Mouse (Mus musculus) R1 (cell line): Measurements from ENCODE around the gene Farp2.

Source experiments
- DNase-seq: peaks from one replicate; pipeline ENCODE4 v3.0.0-alpha.2; 2018; ENCODE audit warnings: low read depth, low spot score

The Farp2 gene

DNA sequence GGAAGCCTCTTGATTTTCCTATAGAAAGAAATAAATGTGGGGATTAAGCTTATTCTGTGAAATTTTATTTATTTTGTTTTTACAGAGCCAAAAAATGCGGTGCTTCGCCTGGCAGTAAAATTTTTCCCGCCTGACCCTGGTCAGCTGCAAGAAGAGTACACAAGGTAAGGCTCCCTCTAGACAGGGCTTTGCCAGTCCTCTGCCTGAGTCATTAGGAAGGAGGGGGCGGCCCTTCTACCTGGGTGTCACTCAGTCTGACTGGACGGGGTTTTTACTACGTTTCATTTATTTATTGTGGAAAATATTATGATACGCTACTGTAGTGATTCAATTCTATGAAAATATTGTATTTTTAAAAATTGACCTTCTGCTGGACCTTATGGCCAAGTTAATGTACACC is 51.3 kb downstream of the Farp2 start:
- DNase-seq, result no peak

DNA sequence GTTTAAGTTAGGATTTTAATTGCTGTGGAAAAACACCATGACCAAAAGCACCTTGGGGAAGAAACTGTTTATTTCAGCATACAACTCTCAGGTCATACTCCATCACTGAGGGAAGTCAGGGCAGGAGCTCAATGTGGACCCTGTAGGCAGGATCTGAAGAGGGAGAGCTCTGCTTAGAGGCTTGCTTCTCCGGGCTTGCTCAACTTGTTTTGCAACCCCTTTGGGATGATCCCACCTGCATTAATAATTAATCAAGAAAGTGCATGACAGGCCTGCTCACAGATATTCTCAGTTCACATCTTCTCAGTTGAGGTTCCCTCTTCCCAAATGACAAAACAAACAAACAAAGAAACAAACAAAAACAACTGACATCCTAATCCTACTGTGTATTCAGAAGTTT is 51.8 kb downstream of the Farp2 start:
- DNase-seq, result no peak

- no peak for DNase-seq
These were observed 52.9 kb downstream of the Farp2 start for GRCm38 (mm10) chr1:93564781-93565180.

DNA sequence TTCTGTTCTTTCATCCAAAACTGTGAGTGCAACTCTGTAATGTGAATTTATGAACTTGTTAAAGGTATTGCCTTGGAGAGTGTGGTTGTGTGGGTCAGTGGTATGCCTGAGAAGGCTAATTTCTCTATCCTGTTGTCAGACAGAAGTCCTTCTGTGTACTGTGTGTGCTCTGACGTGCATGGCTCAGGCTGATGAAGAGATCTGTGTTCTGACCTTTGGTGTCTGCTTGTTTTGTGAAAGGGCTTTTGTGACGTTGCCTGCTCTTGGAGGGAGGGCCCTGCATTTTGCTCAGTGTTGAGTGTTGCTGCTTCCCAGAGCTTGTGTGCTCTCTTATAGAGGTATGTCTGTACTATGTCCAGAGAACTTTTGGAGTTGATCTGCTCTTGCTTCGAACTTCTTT is 55.1 kb downstream of the Farp2 start:
- DNase-seq, result no peak

DNA sequence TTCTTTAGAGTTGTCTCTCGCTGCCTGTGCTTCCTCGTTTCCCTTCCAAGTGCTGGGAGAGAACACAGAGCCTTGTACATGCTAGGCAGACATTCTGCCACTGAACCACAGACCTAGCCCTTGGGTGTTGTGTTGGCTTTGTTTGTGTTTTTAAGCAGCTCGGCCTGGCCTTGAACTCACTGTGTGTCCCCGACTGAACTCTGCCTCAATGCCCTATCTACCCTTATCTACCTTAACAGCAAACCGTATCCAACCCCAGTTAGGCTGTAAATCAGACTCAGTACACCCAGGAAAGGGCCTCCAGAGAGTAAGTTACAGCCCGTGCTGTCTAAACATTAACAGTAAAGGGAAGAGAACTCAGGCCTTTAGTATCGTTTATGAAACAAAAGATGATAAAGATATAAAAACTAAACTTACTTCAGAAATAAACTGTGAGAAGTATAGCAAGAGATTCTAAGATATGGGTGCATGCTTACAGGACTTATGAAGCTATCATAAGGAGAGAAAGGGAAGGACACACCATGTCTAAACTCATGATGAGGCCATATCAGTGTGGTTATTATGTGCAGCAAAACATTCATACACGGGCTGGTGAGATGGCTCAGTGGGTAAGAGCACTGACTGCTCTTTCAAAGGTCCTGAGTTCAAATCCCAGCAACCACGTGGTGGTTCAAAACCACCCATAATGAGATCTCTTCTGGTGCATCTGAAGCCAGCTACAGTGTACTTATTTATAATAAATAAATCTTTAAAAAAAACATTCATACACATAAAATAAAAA is 56.0 kb downstream of the Farp2 start:
- DNase-seq, result no peak

- DNase-seq, result peak; percentile 89
These were observed 65.2 kb downstream of the Farp2 start for GRCm38 (mm10) chr1:93577066-93577465.

GRCm38 (mm10) chr1:93577861-93578260 is 66.0 kb downstream of the Farp2 start:
- DNase-seq, result no peak

DNA sequence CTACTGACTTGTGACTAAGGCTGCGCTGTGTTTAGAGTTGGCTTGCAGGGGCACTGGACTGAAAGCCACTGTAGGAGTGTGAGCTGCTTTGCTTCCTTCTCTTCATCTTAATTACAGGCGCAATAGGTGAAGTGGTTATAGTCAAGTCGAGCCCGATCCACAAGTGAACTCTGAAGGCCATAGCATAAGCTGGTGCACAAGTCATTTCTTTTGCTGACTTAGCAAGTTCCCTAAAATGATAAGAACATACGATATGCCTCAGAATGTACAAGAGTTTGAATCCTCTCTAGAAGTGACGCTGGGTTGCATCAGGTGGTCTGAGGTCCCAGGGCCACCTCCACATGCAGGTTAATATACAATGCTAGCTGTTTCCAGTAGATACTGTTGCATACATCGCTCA is 69.7 kb downstream of the Farp2 start:
- no peak for DNase-seq

DNA sequence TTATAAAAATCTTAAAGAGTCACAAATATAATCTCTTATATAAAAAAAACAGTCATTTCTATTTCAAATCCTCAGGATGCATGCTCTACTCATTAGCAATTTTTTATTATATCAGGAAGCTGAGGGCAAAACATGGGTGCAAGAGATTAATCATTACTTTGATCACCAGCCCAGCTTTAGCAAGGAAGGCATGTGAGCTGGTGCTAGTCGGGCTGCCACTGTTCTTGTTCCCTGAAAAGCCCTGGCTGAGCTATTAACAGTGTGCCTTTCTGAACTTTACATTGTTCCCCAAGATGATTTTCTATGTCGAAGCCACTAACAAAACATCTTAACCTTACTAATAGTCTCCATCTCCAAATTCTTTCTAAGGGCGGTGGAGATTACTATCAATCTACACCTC is 76.5 kb downstream of the Farp2 start:
- DNase-seq, result no peak

DNA sequence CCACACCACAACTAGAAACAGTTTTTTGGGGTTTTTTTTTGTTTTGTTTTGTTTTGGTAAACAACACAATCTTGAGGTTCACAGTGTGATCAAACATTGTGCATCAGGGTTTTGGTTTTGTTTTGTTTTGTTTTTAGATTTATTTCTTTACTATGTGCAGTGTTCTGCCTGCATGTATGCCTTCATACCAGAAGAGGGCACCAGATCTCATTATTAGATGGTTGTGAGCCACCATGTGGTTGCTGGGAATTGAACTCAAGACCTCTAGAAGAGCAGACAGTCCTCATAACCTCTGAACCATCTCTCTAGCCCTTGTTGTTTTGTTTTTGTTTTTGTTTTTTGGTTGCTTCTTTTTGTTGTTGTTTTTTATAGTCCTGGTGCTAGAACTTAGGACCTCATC is 82.1 kb downstream of the Farp2 start:
- peak; percentile 34 for DNase-seq

- no peak for DNase-seq
These were observed 84.0 kb downstream of the Farp2 start for GRCm38 (mm10) chr1:93595916-93596315.

DNA sequence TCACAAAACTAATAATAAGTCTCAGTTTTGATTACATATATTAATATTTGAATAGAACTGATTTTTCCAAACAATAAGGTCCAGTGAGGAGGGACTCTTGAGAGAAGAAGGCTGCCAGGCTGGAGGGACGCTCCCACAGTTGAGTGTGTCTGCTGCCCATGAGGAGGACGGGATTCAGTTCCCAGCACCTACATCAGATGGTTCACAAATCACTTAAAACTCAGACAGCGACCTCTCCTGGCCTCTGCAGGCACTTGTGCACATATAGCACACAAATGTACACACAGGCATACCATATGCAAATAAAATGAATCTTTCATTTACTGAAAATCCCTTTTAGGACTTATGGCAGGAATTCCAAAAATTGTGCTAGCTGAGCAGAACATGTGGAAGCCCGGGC is 91.0 kb downstream of the Farp2 start:
- peak; percentile 65 for DNase-seq

- DNase-seq, result peak; percentile 73
These were observed 92.0 kb downstream of the Farp2 start for GRCm38 (mm10) chr1:93603921-93604320.

DNA sequence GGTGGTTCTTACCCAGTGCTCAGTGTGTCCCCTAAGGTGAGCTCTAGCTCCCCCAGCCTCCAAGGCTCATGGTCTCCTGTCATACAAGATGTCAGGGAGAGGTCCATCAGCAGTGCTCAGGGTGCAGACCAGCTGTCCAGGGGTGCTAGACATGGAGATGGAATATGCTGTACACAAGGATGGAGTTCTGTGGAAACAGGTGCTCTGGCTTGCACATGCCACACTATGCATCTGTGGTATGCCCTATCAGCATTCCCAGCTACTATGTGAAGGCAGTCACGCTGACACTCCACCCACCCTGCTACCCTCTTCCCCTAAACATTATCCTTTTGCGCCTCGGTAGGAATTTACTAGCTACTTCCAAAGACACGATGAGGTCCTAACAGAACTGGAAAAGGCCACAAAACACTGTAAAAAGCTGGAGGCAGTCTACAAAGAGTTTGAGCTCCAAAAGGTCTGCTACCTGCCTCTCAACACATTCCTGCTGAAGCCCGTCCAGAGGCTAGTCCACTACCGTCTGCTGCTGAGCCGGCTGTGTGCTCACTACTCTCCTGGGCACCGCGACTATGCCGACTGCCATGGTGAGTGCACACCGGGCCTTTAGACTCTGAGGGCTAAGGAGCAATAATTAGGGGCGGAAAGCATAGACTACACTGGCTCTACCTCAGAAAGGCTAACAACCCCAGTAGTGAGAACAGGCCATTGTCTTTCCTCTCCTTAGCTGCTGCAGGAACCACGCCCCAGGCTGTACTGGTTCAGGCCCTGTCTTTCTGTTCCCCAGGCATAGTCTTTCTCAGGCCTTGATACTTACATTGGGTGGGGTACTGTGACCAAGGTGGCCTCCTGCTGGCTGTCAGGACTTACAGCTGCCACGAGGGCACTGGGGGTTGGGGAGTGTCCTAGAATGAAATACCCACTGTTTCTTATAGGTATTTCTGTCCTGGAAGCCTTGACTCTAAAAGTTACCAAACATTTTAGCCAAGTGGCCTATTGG is 95.5 kb downstream of the Farp2 start:
- peak; percentile 72 for DNase-seq

- no peak for DNase-seq
These were observed 96.9 kb downstream of the Farp2 start for GRCm38 (mm10) chr1:93608696-93609245.

GRCm38 (mm10) chr1:93609762-93610161 is 97.9 kb downstream of the Farp2 start:
- no peak for DNase-seq

DNA sequence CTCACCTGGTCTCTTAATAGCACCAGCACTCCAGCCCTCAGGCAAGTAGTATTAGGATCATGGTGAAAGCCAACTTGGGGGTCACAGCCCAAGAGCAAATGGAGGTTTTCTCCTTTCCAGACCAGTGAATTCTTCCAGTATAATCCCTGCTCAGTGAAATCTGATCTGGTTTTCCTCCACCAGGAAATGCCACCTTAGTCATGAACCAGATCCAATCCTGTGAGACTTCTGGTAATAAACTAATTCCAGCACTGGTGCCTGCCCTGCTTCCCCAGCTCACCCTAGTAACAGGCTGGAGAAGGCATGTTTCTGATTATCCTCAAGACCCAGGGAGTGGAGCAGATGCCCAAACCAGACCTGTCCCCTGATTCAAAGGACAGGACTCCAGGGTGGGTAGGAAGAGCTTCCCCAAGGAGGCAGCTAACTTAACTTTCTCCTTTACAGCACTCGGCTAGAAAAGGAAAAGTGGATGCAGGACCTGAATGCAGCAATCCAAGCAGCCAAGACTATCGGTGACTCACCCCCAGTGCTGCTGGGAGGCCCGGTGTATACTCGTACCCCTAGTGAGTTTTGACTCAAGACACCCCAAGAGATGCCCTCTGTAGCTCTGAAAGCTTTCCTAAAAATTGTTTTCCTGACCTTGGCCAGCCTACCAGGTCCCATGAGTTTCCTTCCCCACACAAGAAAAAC is 106.3 kb downstream of the Farp2 start:
- no peak for DNase-seq

- DNase-seq, result no peak
These were observed 107.1 kb downstream of the Farp2 start for GRCm38 (mm10) chr1:93618948-93619347.

GRCm38 (mm10) chr1:93624502-93624901 is 112.6 kb downstream of the Farp2 start:
- no peak for DNase-seq

GRCm38 (mm10) chr1:93630796-93631195 is 118.9 kb downstream of the Farp2 start:
- no peak for DNase-seq

GRCm38 (mm10) chr1:93632723-93633122 is 120.8 kb downstream of the Farp2 start:
- DNase-seq, result no peak

GRCm38 (mm10) chr1:93634481-93634891 is 122.6 kb downstream of the Farp2 start:
- DNase-seq, result peak; percentile 41
